Mouse (Mus musculus): ENCODE measurements around the gene Rnf6.

GRCm38 (mm10) chr5:146247709-146248108 is 26.4 kb upstream of the Rnf6 start:
- TF ChIP-seq CTCF (IDR thresholded peaks at IDR 0.05; ENCODE audit: low read depth), result no peak
- no peak for TF ChIP-seq EP300 (IDR thresholded peaks at IDR 0.05; ENCODE audit: low read depth)
